Mouse (Mus musculus) lung, postnatal 0 days (tissue): Measurements from ENCODE around the gene Nckap5.

Source experiments
- CTCF ChIP-seq: IDR thresholded peaks from 2 replicates; pipeline ENCODE4 v1.5.1; 2016; ENCODE audit warnings: antibody characterized with exemption, mild to moderate bottlenecking
- EP300 ChIP-seq: IDR thresholded peaks from 2 replicates; pipeline ENCODE4 v1.6.1; 2016; ENCODE audit warnings: antibody characterized with exemption, mild to moderate bottlenecking, control low read depth

GRCm38 (mm10) chr1:126518067-126518466 is 312.5 kb downstream of the Nckap5 start:
- TF ChIP-seq CTCF (no peak), EP300 (no peak)
